Mouse (Mus musculus) liver, embryonic 14.5 days (tissue): Measurements from ENCODE around the gene Sgcd. TPM values are rescaled to one million over a fixed set of nuclear protein-coding genes. Genes with fewer than 3 reads are reported as not detected.

ENCODE experiments used
- ATAC-seq: fragments of 200-750 bp; cut with Nextera tagmentation; 2 replicates; pipeline ENCODE4 v1.8.0; 2017; ENCODE audit warnings: moderate number of reproducible peaks, mild to moderate bottlenecking, moderate library complexity; ENCODE audit not compliant: insufficient read depth
- DNase-seq, 3 experiments: peaks; one replicate each; pipeline ENCODE4 v3.0.0-alpha.2; 2012 to 2013; ENCODE audit warnings: low read depth in 3 of 3, low spot score in 3 of 3
- H3K27ac ChIP-seq: fragments of 300-500 bp; sonication (generic); 2 replicates; pipeline ENCODE4 v1.5.1; 2014; ENCODE audit warnings: moderate library complexity, mild to moderate bottlenecking, control low read depth, inconsistent platforms
- H3K27me3 ChIP-seq: fragments of 300-500 bp; sonication (generic); 2 replicates; pipeline ENCODE4 v1.6.1; 2014; ENCODE audit warnings: mild to moderate bottlenecking, low read length, moderate library complexity; ENCODE audit not compliant: control insufficient read depth, insufficient read depth
- H3K36me3 ChIP-seq: fragments of 300-500 bp; sonication (generic); replicated peaks from 2 replicates; pipeline ENCODE4 v1.6.1; 2014; ENCODE audit warnings: low read depth; ENCODE audit not compliant: control insufficient read depth, insufficient read depth
- H3K4me1 ChIP-seq, 2 experiments: fragments of 200-500 bp in 1 of 2; fragments of 300-500 bp in 1 of 2; sonication (generic) in 1 of 2; replicated peaks; 2 replicates each; pipeline ENCODE4 v1.6.1; 2012 to 2014; ENCODE audit warnings: antibody characterized with exemption in 1 of 2, inconsistent platforms in 1 of 2, low read length in 1 of 2; ENCODE audit not compliant: control insufficient read depth in 2 of 2, insufficient read depth in 2 of 2
- H3K4me2 ChIP-seq: fragments of 300-500 bp; sonication (generic); 2 replicates; pipeline ENCODE4 v1.6.1; 2014; ENCODE audit warnings: low read depth, mild to moderate bottlenecking, control low read depth, moderate library complexity
- H3K4me3 ChIP-seq, 2 experiments: fragments of 200-500 bp in 1 of 2; fragments of 300-500 bp in 1 of 2; sonication (generic) in 1 of 2; 2 replicates each; pipeline ENCODE4 v1.5.1; 2012 to 2014; ENCODE audit warnings: low read depth in 2 of 2, low read length in 2 of 2, mild to moderate bottlenecking in 2 of 2, control low read depth in 1 of 2, inconsistent platforms in 1 of 2, moderate library complexity in 1 of 2; ENCODE audit not compliant: insufficient read depth in 1 of 2
- H3K9ac ChIP-seq: fragments of 300-500 bp; sonication (generic); replicated peaks from 2 replicates; pipeline ENCODE4 v1.6.1; 2014; ENCODE audit warnings: mild to moderate bottlenecking, control low read depth, moderate library complexity
- H3K9me3 ChIP-seq: fragments of 300-500 bp; sonication (generic); 2 replicates; pipeline ENCODE4 v1.6.1; 2016; ENCODE audit warnings: low read length, mixed read lengths; ENCODE audit not compliant: control insufficient read depth
- CTCF ChIP-seq: IDR thresholded peaks from 2 replicates; pipeline ENCODE4 v1.5.1; 2016; ENCODE audit warnings: antibody characterized with exemption, low read depth, control low read depth
- EP300 ChIP-seq: IDR thresholded peaks from 2 replicates; pipeline ENCODE4 v1.6.1; 2016; ENCODE audit warnings: antibody characterized with exemption, low read depth
- WGBS: fragments of 180-500 bp; shearing (Covaris S2); extraction: QIAGEN DNeasy Blood & Tissue Kit; methylation state at CpG from one replicate; pipeline ENCODE4 v1.1.7; 2014; ENCODE audit not compliant: insufficient replicate concordance; 5-methylcytosine and 5-hydroxymethylcytosine counted together
- polyA plus RNA-seq, 2 experiments: library from polyadenylated mRNA; depleted of rRNA in 1 of 2; stranded (reverse) in 1 of 2; unstranded in 1 of 2; fragments of >200 nt; fragmentation: Nextera tagmentation in 1 of 2; extraction: Ambion mirVana in 1 of 2; gene quantifications; 2 replicates each; pipeline versions ENCODE4 v1.2.1 to v1.2.3; 2012 to 2014

The Sgcd gene
- polyA plus RNA-seq, 2 experiments = 0.04 to 0.08 TPM

DNA sequence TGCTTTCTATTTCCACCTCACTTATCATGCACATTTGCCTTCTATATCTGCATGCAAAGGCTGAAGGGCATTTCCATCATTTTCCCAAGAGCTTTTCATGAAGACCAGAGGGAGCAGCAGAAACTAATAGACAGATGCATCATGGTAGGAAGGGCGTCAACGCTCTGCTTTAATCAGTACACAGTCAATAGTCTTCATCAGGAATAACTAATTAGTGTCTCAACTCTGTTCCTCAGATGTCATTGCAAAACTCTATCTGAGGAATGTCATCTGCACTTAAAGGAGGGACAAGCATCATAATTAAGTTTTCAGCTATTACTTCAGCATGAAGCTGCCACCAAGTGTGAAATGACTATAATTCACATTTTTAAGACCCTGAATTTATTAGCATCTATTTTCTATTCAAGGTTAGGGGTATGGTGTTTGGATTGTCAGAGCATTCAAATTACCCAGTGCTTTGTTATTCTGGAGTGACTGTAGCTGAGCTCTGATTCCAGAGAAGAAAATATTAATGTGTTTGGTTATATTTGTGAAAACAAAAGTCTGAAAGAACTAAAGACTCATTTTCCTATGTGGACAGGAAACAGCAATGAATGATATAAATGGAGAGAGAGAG is 918.9 kb downstream of the Sgcd start:
- no peak for TF ChIP-seq CTCF
- TF ChIP-seq EP300 = no peak

DNA sequence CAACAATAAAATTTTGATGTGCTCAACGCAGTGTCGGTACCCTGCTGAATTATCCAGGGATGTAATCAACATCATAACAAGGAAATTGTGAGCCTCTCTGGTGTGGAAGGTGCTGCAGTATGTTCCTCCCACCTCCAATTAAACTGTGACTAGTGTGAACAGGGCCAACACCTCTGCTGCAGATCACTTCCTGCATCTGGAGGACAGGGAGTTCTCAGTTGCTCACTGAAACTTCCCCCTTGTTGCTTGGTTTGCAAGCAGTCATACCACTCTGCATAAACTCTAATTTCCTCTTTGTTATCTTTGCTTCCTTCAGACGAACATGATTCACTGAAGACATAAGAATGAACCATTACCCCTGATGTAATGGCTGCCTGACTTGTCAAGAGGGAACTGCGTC is 925.1 kb downstream of the Sgcd start:
- Histone ChIP-seq H3K27me3 (no peaks in the 10 kb centered on the region), H3K27ac (no peak overlapping the region), H3K9me3 (no peaks in the 10 kb centered on the region), H3K4me2 (no peak overlapping the region), H3K4me3 (no peak overlapping the region), H3K9ac (no peak overlapping the region), H3K4me1 (no peaks in the 10 kb centered on the region), H3K36me3 (no peaks in the 10 kb centered on the region)
- WGBS = 33% methylated on average over 4 of the region's 4 CpGs
- ATAC-seq (no peak), DNase-seq (no peak)
- no peak for TF ChIP-seq CTCF
- TF ChIP-seq EP300 = no peak

More for the DNA sequence above, 918.9 kb downstream of the Sgcd start:
- 70% methylated on average over 2 of the region's 2 CpGs for WGBS
- no peak overlapping the region for H3K27ac ChIP-seq
- ATAC-seq = no peak
- H3K36me3 ChIP-seq = no peaks in the 10 kb centered on the region
- H3K4me2 ChIP-seq = no peak overlapping the region
- DNase-seq = no peak
- no peaks in the 10 kb centered on the region for H3K9me3 ChIP-seq
- no peaks in the 10 kb centered on the region for H3K27me3 ChIP-seq
- no peak overlapping the region for H3K4me3 ChIP-seq
- no peaks in the 10 kb centered on the region for H3K4me1 ChIP-seq
- H3K9ac ChIP-seq = no peak overlapping the region

DNA sequence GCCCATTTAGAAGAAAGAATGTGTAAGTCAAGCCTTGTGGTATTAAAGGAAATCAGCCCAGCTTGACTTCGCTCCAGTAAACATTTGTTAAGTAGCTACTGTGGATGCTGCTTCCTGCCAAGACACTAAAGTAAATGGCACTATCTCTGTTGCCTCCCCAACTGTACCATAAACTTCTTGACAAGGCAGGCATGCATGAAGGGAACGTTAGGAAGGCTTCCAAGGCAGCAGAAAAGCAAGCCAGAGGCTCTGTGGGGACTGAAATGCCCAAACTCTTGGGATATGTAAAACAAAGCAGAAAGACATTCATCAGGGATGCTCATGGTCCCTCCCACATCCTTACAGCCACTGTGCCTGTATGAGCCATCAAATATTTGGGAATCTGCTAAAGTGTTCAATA is 938.4 kb downstream of the Sgcd start:
- Histone ChIP-seq H3K4me2 (no peak overlapping the region), H3K9ac (no peak overlapping the region), H3K9me3 (no peaks in the 10 kb centered on the region), H3K4me1 (no peaks in the 10 kb centered on the region), H3K27ac (no peak overlapping the region), H3K27me3 (no peaks in the 10 kb centered on the region), H3K36me3 (no peaks in the 10 kb centered on the region), H3K4me3 (no peak overlapping the region)
- TF ChIP-seq EP300 = no peak
- no peak for TF ChIP-seq CTCF
- no peak for DNase-seq
- 38% methylated on average over 2 of the region's 2 CpGs for WGBS
- ATAC-seq = no peak

DNA sequence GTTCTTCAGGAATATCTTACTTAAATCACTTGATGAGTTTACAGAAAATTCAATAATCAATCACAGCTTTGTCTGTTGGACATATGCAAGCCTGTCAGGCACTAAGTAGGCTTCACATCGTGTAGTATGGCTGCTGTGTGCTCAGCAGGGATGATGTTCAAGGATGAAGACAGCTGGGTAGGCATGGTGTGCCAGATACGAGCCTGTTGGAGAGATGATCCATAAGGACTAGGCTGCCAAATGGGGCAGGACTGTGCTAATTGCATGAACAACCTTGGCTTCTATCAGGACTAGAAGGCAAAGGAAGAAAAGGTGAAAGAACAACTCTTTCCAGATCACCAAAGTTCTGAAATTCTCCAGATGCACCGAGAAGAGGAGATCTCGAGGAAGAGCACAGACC is 939.0 kb downstream of the Sgcd start:
- H3K9me3 ChIP-seq = no peaks in the 10 kb centered on the region
- DNase-seq (no peak), ATAC-seq (no peak)
- no peak overlapping the region for H3K4me3 ChIP-seq
- 47% methylated on average over 4 of the region's 4 CpGs for WGBS
- H3K27ac ChIP-seq = no peak overlapping the region
- H3K9ac ChIP-seq = no peak overlapping the region
- no peaks in the 10 kb centered on the region for H3K27me3 ChIP-seq
- no peaks in the 10 kb centered on the region for H3K36me3 ChIP-seq
- no peaks in the 10 kb centered on the region for H3K4me1 ChIP-seq
- no peak overlapping the region for H3K4me2 ChIP-seq
- TF ChIP-seq CTCF (no peak), EP300 (no peak)

DNA sequence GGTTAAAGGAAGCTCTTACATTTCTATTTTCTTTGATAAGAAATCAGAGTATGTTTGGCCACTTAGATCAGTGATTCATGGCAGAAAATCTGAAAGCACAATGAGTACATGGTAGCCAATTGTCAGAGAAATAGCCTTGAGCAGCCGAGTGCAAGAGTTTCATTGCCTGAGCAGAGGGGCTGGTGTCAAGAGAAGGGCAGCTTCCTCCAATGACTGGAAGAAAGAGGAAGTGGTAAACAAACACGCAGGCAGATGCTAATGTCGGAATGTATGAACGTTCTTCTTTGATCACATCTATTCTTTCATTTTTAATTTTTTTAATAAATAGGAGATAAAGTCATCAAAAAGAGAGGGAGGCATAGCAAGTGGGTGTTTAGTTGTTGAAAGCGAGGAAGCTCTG is 956.5 kb downstream of the Sgcd start:
- WGBS = 22% methylated on average over 5 of the region's 5 CpGs
- DNase-seq = no peak
- TF ChIP-seq CTCF (no peak), EP300 (no peak)
- Histone ChIP-seq H3K4me3 (no peak overlapping the region), H3K4me2 (no peak overlapping the region), H3K9me3 (no peaks in the 10 kb centered on the region), H3K27me3 (no peaks in the 10 kb centered on the region), H3K27ac (no peak overlapping the region), H3K36me3 (no peaks in the 10 kb centered on the region), H3K9ac (no peak overlapping the region), H3K4me1 (no peaks in the 10 kb centered on the region)
- ATAC-seq = no peak
